Mouse (Mus musculus) C2C12 (cell line): Measurements from ENCODE around the gene Msi2.

Source experiments
- CEBPB ChIP-seq: IDR thresholded peaks from one replicate; pipeline ENCODE4 v1.6.1; 2011; ENCODE audit warnings: low read depth, mild to moderate bottlenecking, control low read depth, moderate library complexity
- CTCF ChIP-seq: IDR thresholded peaks from one replicate; pipeline ENCODE4 v1.5.1; 2011; ENCODE audit not compliant: control insufficient read depth, insufficient read depth, insufficient read length
- FOSL1 ChIP-seq: IDR thresholded peaks from one replicate; pipeline ENCODE4 v1.8.0; 2011; ENCODE audit warnings: mild to moderate bottlenecking, low read length; ENCODE audit not compliant: poor library complexity, insufficient read depth, severe bottlenecking
- MAX ChIP-seq: IDR thresholded peaks from one replicate; pipeline ENCODE4 v1.6.1; 2011; ENCODE audit warnings: mild to moderate bottlenecking, control low read depth
- MYOD1 ChIP-seq: IDR thresholded peaks from one replicate; pipeline ENCODE4 v1.6.1; 2011; ENCODE audit warnings: low read depth; ENCODE audit not compliant: control insufficient read depth, insufficient read length
- MYOG ChIP-seq: IDR thresholded peaks from one replicate; pipeline ENCODE4 v1.6.1; 2011; ENCODE audit not compliant: control insufficient read depth, insufficient read length; ENCODE audit errors: extremely low read depth
- USF1 ChIP-seq: IDR thresholded peaks from one replicate; pipeline ENCODE4 v1.6.1; 2011; ENCODE audit warnings: low read depth, mild to moderate bottlenecking, control low read depth, moderate library complexity

- no peak for TF ChIP-seq CTCF
- no peak for TF ChIP-seq USF1
- TF ChIP-seq MYOG, result no peak
- no peak for TF ChIP-seq MYOD1
- no peak for TF ChIP-seq MAX
- TF ChIP-seq CEBPB, result no peak
- TF ChIP-seq FOSL1, result no peak
Observed at GRCm38 (mm10) chr11:88677350-88677749, 41.0 kb downstream of the Msi2 start.
